Mouse (Mus musculus) liver, adult 2 months (tissue): Measurements from ENCODE around the gene Tmco1.

Source experiments
- CTCF ChIP-seq: fragments of 200-500 bp; IDR thresholded peaks from 2 replicates; pipeline ENCODE4 v1.5.1; 2011; ENCODE audit warnings: low read depth, low read length, control low read depth
- POLR2A ChIP-seq: fragments of 200-500 bp; IDR thresholded peaks from 2 replicates; pipeline ENCODE4 v1.6.1; 2011; ENCODE audit warnings: low read length, control low read depth; ENCODE audit not compliant: insufficient read depth; ENCODE audit errors: extremely low read depth

- TF ChIP-seq POLR2A (no peak), CTCF (no peak)
Measured at GRCm38 (mm10) chr1:167352403-167352802, 44.2 kb downstream of the Tmco1 start.
